12 mouse cellular contexts compared by ENCODE assay signal in genomic region chr6:77050690-77051089, GRCm38 (mm10).
DNase-seq lines count a peak whose midpoint lies in the region; ATAC-seq and TF ChIP-seq lines count a peak whose summit lies in the region.
"Had no signal": no experiment of that assay in that cellular context is flagged by ENCODE, and none has a peak within 500 bp of the region (broad histone marks: within the 10 kb centered on the region; RNA-seq: fewer than 3 reads in every experiment).

No protein-coding gene starts in this region.

- peak; percentile 1 for DNase-seq in adrenal gland, adult 2 months
- DNase-seq in adrenal gland, adult 18-20 months (ENCODE audit: low spot score in 2 of 2) = no peak
- DNase-seq in brain, adult 2 months (ENCODE audit: low read depth, low spot score) = peak; percentile 33
- peak; percentile 44 for DNase-seq in forebrain, postnatal 0 days
- no peak for DNase-seq in heart, adult 11 months
- no peak for DNase-seq in frontal cortex, postnatal 25 days (ENCODE audit: low spot score in 2 of 2)
- no peak for DNase-seq in ovary, adult 18-20 months (ENCODE audit: low spot score)
- DNase-seq: adrenal gland, postnatal 36 days; gastrocnemius, postnatal 10 days had no signal

- H3K27ac ChIP-seq in forebrain, postnatal 0 days (ENCODE audit: low read depth, low read length) = no peak overlapping the region
- no peak overlapping the region for H3K27ac ChIP-seq in midbrain, embryonic 15.5 days
- H3K27ac ChIP-seq: limb, embryonic 15.5 days; stomach, embryonic 15.5 days had no signal

- H3K36me3 ChIP-seq in forebrain, postnatal 0 days (ENCODE audit: insufficient read depth) = no peaks in the 10 kb centered on the region
- H3K36me3 ChIP-seq in midbrain, embryonic 15.5 days (replicated peaks) = no peaks in the 10 kb centered on the region
- H3K36me3 ChIP-seq: limb, embryonic 15.5 days; stomach, embryonic 15.5 days had no signal

- WGBS in forebrain, postnatal 0 days = 12% methylated on average over 3 of the region's 3 CpGs
- 13% methylated on average over 3 of the region's 3 CpGs for WGBS in midbrain, embryonic 15.5 days

- no peaks in the 10 kb centered on the region for H3K9me3 ChIP-seq in forebrain, postnatal 0 days (ENCODE audit: low read length)
- H3K9me3 ChIP-seq in midbrain, embryonic 15.5 days = no peaks in the 10 kb centered on the region
- H3K9me3 ChIP-seq: limb, embryonic 15.5 days; stomach, embryonic 15.5 days had no signal

- H3K4me3 ChIP-seq in forebrain, postnatal 0 days (ENCODE audit: low read depth, low read length) = no peak overlapping the region
- H3K4me3 ChIP-seq in midbrain, embryonic 15.5 days = no peak overlapping the region
- H3K4me3 ChIP-seq: limb, embryonic 15.5 days; stomach, embryonic 15.5 days had no signal

- no peak overlapping the region for H3K4me2 ChIP-seq in forebrain, postnatal 0 days (ENCODE audit: low read depth)
- no peak overlapping the region for H3K4me2 ChIP-seq in midbrain, embryonic 15.5 days
- H3K4me2 ChIP-seq: limb, embryonic 15.5 days; stomach, embryonic 15.5 days had no signal

- TF ChIP-seq CTCF in forebrain, postnatal 0 days (IDR thresholded peaks at IDR 0.05; ENCODE audit: low read depth) = no peak

- H3K27me3 ChIP-seq in forebrain, postnatal 0 days (ENCODE audit: insufficient read depth, low read length) = no peaks in the 10 kb centered on the region
- H3K27me3 ChIP-seq in midbrain, embryonic 15.5 days (replicated peaks) = no peaks in the 10 kb centered on the region
- H3K27me3 ChIP-seq: limb, embryonic 15.5 days; stomach, embryonic 15.5 days had no signal

- H3K4me1 ChIP-seq in forebrain, postnatal 0 days (ENCODE audit: insufficient read depth) = no peaks in the 10 kb centered on the region
- 0 out of 2 replicates have a peak, but pooled peaks cover 3% of the 10 kb centered on the region for H3K4me1 ChIP-seq in midbrain, embryonic 15.5 days
- H3K4me1 ChIP-seq: limb, embryonic 15.5 days; stomach, embryonic 15.5 days had no signal

- H3K9ac ChIP-seq in forebrain, postnatal 0 days = no peak overlapping the region
- no peak overlapping the region for H3K9ac ChIP-seq in midbrain, embryonic 15.5 days
- H3K9ac ChIP-seq: limb, embryonic 15.5 days; stomach, embryonic 15.5 days had no signal

- ATAC-seq in forebrain, postnatal 0 days = peak; percentile 27; the same call in 1 of the 2 replicates
- ATAC-seq in midbrain, embryonic 15.5 days (replicated peaks) = peak; percentile 70

Comparison
In these comparisons a context has a peak if more than half of its experiments do, and no peak if none do; other contexts are left out.
1. DNase-seq: peak in adrenal gland, adult 2 months (single experiment), brain, adult 2 months (single experiment) and forebrain, postnatal 0 days (single experiment); none in adrenal gland, adult 18-20 months (0 of 2), heart, adult 11 months (single experiment), frontal cortex, postnatal 25 days (0 of 2) and ovary, adult 18-20 months (single experiment).